Mouse (Mus musculus) WW6 (cell line): ENCODE results near the gene Cacnb2.

Experiments
- DNase-seq: peaks from one replicate; pipeline ENCODE4 v3.0.0-alpha.2; 2013; ENCODE audit warnings: low read depth, low spot score

Cacnb2 gene

DNA sequence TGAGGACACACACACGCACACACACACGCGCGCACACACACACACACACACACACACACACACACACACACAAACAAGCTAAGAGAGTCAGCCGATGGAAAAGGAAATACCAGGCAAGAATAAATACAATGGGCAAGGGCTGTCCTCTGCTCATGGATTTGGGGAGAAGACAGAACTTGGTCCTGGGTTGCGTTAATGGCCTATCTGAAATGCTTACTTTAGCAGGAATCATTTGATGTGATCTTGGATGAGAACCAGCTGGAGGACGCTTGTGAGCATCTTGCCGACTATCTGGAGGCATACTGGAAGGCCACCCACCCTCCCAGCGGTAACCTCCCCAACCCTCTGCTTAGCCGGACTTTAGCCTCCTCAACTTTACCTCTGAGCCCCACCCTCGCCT lies 381.1 kb downstream of the Cacnb2 start:
- DNase-seq: no peak

DNA sequence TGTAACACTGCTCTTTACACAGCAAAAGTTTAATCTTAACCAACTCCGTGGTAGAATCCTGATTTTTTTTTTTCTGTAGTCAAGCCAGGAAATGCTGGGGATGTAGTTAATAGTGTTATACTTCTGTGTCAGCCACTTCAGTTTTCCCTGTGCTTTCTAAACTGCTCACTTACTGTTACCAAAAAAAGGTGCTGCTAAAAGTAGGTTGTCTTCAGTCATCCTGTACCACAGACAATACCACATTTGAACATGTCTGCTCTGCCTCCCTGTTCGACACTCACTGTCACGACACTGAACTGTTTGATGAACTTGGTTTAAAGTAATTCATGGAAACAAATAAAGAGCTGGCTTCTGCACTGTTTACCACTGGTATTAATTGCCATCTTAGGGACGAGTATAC lies 385.6 kb downstream of the Cacnb2 start:
- no peak for DNase-seq

- DNase-seq: no peak
These were observed 386.5 kb downstream of the Cacnb2 start for GRCm38 (mm10) chr2:14989350-14989749.

- no peak for DNase-seq
These were observed 389.6 kb downstream of the Cacnb2 start for GRCm38 (mm10) chr2:14992531-14992930.

DNA sequence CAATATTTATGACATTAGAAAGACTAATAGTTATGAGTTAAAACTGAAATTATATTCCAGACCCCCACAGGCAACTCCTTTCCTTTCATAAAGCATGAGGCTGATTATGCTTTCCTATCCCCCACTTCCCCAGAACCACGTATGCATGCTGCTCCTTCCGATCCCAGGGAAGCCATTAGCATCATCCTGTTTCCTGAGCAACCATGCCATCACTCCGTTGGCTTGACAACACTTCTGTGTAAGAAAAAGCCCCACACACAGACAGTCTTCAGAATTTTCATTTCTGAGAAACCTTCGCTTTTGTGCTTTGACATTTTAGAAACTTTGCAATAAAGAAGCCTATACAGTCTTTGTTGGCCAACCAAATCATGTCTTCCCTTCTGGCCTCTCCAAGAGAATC lies 393.1 kb downstream of the Cacnb2 start:
- DNase-seq: no peak

GRCm38 (mm10) chr2:14997836-14998235 lies 394.9 kb downstream of the Cacnb2 start:
- DNase-seq: no peak

GRCm38 (mm10) chr2:15007531-15007930 lies 404.6 kb downstream of the Cacnb2 start:
- no peak for DNase-seq

DNA sequence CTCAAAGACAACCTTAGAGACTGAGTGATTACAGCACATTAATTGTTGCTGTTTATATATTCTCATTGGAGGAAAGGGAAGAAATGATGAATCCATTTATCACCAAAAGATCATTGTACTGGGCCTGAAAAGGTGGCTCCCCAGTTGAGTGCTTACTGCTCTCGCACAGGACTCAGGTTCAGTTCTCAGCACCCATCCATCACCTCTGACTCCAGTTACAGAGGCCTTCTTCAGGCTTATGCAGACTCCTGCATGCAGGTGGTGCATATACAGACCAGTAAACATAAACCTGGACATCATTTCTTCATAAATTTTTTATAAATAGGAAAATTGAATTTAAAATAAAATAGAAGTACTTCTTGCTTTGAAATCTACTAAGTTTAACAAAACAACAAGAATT lies 405.2 kb downstream of the Cacnb2 start:
- no peak for DNase-seq

DNA sequence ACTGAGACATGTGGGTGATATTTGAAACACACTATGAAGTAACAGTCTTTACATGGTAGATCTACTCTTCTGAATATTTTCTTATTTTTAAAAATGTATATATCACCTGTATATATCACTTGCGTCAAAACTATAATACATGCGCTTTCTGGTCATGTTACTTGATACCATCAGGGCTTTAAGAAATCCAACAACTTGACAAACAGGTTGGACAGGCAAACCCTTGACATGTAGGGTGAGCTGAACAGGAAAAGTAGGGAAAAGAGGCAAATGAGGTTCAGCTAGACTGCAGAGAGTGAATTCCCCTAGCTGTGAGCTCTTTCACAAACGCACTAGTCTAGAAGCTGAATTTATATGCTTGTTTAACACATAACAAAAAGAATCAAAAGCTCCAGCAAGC lies 423.9 kb downstream of the Cacnb2 start:
- DNase-seq: no peak

GRCm38 (mm10) chr2:15027816-15028215 lies 424.9 kb downstream of the Cacnb2 start:
- no peak for DNase-seq
